Mouse (Mus musculus) embryonic facial prominence, embryonic 12.5 days (tissue): ENCODE measurements around the gene Nox3. TPM values are rescaled to one million over a fixed set of nuclear protein-coding genes. Genes with fewer than 3 reads are reported as not detected.

Experiments
- ATAC-seq: fragments of 200-750 bp; cut with Nextera tagmentation; 2 replicates; pipeline ENCODE4 v1.8.0; 2017; ENCODE audit not compliant: insufficient number of reproducible peaks, insufficient read depth, low FRiP score, low TSS enrichment
- H3K27ac ChIP-seq: fragments of 300-500 bp; sonication (generic); 2 replicates; pipeline ENCODE4 v1.5.1; 2016; ENCODE audit warnings: mild to moderate bottlenecking
- H3K27me3 ChIP-seq: fragments of 300-500 bp; sonication (generic); 2 replicates; pipeline ENCODE4 v1.6.1; 2016; ENCODE audit warnings: mild to moderate bottlenecking, moderate library complexity
- H3K36me3 ChIP-seq: fragments of 300-500 bp; sonication (generic); 2 replicates; pipeline ENCODE4 v1.6.1; 2016; ENCODE audit warnings: mild to moderate bottlenecking
- H3K4me1 ChIP-seq: fragments of 300-500 bp; sonication (generic); 2 replicates; pipeline ENCODE4 v1.6.1; 2016
- H3K4me2 ChIP-seq: fragments of 300-500 bp; sonication (generic); replicated peaks from 2 replicates; pipeline ENCODE4 v1.6.1; 2016; ENCODE audit warnings: mild to moderate bottlenecking, moderate library complexity
- H3K4me3 ChIP-seq: fragments of 300-500 bp; sonication (generic); 2 replicates; pipeline ENCODE4 v1.5.1; 2016; ENCODE audit warnings: mild to moderate bottlenecking
- H3K9ac ChIP-seq: fragments of 300-500 bp; sonication (generic); 2 replicates; pipeline ENCODE4 v1.6.1; 2016; ENCODE audit warnings: mild to moderate bottlenecking, moderate library complexity
- H3K9me3 ChIP-seq: fragments of 300-500 bp; sonication (generic); 2 replicates; pipeline ENCODE4 v1.6.1; 2016; ENCODE audit warnings: mild to moderate bottlenecking, moderate library complexity
- WGBS: fragments of 180-500 bp; shearing (Covaris S2); methylation state at CpG from one replicate; pipeline ENCODE4 v1.1.7; 2016; 5-methylcytosine and 5-hydroxymethylcytosine counted together
- polyA plus RNA-seq: library from polyadenylated mRNA; unstranded; fragments of >200 nt; fragmentation: Nextera tagmentation; extraction: Ambion mirVana; gene quantifications from 2 replicates; pipeline ENCODE4 v1.2.1, GENCODE M21; 2016

Gene Nox3
- polyA plus RNA-seq, 1 experiment from 2014 or later, result 0.20 TPM

DNA sequence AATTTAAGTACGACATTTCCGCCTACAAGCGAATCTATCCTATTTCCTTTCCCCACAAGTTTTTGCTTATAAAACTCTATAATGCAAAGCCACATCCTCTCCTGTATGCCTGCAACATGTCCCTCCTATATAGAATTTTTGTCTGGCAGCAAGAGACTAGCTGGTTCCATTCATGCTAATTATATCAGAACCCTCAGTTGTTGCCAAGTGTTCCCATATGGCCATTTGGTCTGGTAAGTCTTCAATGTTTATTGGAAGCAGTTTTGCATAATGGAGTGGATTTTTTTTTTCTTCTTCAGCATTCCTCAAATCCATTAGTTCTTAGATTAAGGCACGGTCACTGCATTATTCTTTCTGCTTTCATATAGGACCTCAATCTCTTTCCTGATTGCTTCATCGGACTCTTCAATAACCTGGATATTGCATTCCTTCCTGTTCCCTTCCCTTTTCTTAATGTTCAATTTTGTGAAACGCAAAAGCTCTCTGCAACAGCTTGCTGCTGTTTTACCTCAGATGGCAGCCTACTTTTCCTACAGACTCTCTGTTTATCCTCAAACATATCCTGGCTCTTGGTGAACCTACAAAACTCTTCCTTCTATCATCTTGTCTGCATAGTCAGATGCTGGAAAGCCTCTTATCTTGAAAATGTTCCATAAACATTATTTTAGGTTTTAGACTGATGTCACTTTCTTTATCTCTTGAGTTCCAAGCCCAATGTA is 92.9 kb downstream of the Nox3 start:
- Histone ChIP-seq H3K4me1 (no peaks in the 10 kb centered on the region), H3K27me3 (no peaks in the 10 kb centered on the region), H3K9ac (no peak overlapping the region), H3K36me3 (no peaks in the 10 kb centered on the region), H3K4me3 (no peak overlapping the region), H3K4me2 (no peak overlapping the region), H3K9me3 (no peaks in the 10 kb centered on the region), H3K27ac (no peak overlapping the region)
- WGBS, result 65% methylated on average over 6 of the region's 6 CpGs
- no peak for ATAC-seq

DNA sequence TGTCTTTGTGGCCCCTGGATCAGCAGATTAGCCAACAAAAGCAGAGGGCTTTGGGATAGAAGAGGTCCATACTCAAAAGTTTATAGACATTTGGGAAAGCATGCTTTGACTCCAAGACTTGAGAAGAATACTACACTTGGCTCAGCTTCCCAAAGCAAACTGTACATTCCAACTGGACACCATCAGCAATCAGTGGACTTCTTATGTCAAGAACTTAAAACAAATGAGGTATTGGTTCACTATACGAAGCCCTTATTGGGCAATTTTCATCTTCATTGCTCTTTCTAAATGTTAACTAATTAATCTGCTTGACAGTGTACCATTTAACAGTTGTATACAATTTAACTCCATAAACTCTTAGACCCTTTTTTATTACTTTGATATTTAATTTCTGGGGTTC is 97.7 kb downstream of the Nox3 start:
- Histone ChIP-seq H3K9me3 (no peaks in the 10 kb centered on the region), H3K36me3 (no peaks in the 10 kb centered on the region), H3K27me3 (no peaks in the 10 kb centered on the region), H3K9ac (no peak overlapping the region), H3K27ac (no peak overlapping the region), H3K4me1 (no peaks in the 10 kb centered on the region), H3K4me2 (no peak overlapping the region), H3K4me3 (no peak overlapping the region)
- ATAC-seq, result no peak
- WGBS, result 79% methylated on average over 1 of the region's 1 CpGs

DNA sequence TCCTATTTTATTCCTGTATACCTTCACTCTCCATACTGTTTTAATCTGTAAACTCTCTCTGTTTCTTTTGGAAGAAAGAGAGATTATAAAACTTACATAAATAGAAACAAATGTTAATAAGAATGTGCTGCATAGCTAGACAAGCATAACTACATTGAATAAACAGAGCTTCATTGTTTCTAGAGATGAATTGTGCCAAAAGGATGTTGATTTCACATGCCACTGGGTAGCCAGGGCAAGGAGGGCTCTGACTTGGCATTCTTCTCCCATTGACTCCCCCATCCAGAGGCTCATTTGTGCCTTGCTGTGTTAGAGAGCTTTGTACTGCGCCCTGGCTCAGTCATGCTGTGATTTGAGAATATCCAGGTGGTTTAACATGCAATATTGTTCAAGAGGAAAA is 98.2 kb downstream of the Nox3 start:
- no peak for ATAC-seq
- Histone ChIP-seq H3K9me3 (no peaks in the 10 kb centered on the region), H3K9ac (no peak overlapping the region), H3K36me3 (no peaks in the 10 kb centered on the region), H3K4me2 (no peak overlapping the region), H3K27ac (no peak overlapping the region), H3K4me3 (no peak overlapping the region), H3K27me3 (no peaks in the 10 kb centered on the region), H3K4me1 (no peaks in the 10 kb centered on the region)
- WGBS, result 83% methylated on average over 1 of the region's 1 CpGs

DNA sequence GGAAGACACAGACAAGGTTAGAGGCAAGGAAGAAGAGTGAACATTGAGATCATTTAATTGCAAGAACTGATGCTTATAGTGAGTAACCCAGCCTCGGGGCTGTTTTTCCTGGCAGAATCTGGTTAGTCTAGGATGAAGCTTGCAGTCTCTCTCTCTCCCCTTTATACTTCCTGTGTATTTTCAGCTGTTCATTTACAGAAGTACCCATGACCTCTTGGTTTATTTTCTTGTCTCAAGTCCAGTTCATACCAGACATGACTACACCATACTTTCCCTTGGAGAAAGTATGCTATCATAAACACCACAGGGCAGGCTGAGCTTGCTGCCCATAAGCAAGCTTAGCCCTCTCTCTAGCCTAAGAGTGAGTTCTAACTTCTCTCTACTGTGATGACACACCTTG is 98.9 kb downstream of the Nox3 start:
- Histone ChIP-seq H3K27ac (no peak overlapping the region), H3K9me3 (no peaks in the 10 kb centered on the region), H3K4me3 (no peak overlapping the region), H3K4me1 (no peaks in the 10 kb centered on the region), H3K4me2 (no peak overlapping the region), H3K27me3 (no peaks in the 10 kb centered on the region), H3K36me3 (no peaks in the 10 kb centered on the region), H3K9ac (no peak overlapping the region)
- 68% methylated on average over 1 of the region's 1 CpGs for WGBS
- no peak for ATAC-seq

Other genes starting within 250 kb of the Nox3 start
- gene Cldn20, start 163.7 kb downstream of the Nox3 start, polyA plus RNA-seq, result 0.35 and 0.37 TPM in 2 replicates
- gene Tfb1m, start 138.5 kb downstream of the Nox3 start, polyA plus RNA-seq, result 17.3 and 17.6 TPM in 2 replicates